Mouse (Mus musculus) bone marrow, adult 2 months (tissue): ENCODE data around the gene Fbxw2.

Experiments
- CTCF ChIP-seq: fragments of 200-500 bp; IDR thresholded peaks from 2 replicates; pipeline ENCODE4 v1.5.1; 2011; ENCODE audit warnings: low read length, control low read depth; ENCODE audit not compliant: control insufficient read depth, insufficient read depth
- POLR2A ChIP-seq: fragments of 200-500 bp; IDR thresholded peaks from 2 replicates; pipeline ENCODE4 v1.6.1; 2011; ENCODE audit warnings: low read depth, mild to moderate bottlenecking, control low read depth, low read length, borderline replicate concordance; ENCODE audit not compliant: control insufficient read depth

DNA sequence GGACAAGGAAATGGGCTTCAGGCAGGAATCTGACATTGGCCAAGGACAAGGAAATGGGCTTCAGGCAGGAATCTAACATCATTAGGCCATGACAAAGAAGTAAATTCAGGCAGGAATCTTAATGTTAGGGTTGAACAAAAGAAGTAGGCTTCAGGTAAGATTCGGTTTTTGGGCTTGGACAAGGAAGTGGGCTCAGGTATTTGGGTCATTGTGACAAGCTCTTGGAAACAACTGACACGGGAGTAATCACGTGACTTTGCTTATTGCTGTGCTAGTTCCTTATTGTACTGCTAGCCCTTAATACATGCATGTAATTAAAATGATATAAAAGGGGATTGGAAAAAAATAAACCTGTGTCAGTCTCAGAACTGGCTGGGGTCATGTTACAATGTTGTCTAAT, 9.6 kb upstream of the Fbxw2 start:
- TF ChIP-seq CTCF (no peak), POLR2A (no peak)
